Mouse (Mus musculus) cerebellum, adult 11-12 months (tissue): ENCODE data around the gene Gal3st2.
"Not testable (repeated sequence)": the region's sequence is repeated elsewhere in the genome, so short reads cannot be mapped to it uniquely, and the experiment has no call there.

Source experiments
- DNase-seq: peaks from one replicate; pipeline ENCODE4 v3.0.0; 2022

Gal3st2 gene

GRCm38 (mm10) chr1:93871594-93872105, 10.5 kb downstream of the Gal3st2 start:
- not testable (repeated sequence) for DNase-seq

DNA sequence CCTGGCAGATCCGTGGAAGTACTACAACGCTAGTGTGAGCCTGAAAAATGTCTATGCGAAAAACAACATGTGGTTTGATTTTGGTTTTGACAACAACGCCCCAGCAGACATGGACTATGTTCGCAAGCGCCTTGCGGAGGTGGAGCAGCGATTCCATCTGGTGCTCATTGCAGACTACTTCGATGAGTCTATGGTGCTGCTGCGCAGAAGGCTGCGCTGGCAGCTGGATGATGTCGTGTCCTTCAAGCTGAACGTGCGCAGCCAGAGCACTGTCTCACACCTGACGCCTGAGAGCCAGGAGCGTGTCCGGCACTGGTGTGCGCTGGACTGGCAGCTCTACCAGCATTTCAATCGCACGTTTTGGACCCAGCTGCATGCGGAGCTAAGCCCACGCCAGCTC, 13.3 kb downstream of the Gal3st2 start:
- not testable (repeated sequence) for DNase-seq

- DNase-seq = not testable (repeated sequence)
These were observed 20.7 kb downstream of the Gal3st2 start for GRCm38 (mm10) chr1:93881778-93882177.

DNA sequence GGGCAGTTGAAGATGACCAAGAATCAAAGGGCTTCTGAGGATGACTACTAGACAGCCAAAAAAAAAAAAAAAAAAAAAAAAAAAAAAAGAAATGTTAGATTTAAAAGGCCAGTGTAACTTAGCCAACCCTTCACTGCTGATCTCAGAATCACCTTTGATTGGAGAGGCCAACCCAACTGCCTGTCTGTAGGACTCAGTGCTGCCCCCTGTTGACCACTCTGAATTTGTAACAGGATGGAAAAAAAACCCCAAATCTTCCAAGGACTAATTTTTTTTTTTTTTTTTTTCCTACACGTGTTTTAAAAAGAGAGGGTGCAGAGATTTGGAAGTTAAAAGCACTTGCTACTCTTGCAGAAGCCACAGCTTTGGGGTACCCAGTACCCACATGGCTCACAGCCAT, 29.8 kb downstream of the Gal3st2 start:
- DNase-seq = not testable (repeated sequence)

DNA sequence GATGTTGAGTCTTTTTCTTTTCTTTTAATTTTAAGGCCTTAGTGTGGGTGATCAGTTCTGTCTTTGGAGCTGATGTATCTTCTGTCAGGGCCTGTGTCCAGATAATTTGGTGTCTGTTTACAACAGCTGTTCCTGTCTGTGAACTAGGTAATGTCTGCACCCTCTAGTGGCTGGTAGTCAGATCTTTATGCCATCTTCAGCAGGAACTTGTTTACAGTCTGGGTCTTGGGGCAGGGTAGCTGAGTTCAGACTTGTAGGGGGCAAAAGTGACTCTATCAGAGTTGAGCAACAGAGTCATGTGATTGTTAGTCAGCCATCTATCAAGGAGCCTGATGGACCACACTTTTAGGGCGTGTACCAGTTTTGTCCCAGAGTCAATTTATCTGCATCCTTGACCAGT, 36.3 kb downstream of the Gal3st2 start:
- not testable (repeated sequence) for DNase-seq

GRCm38 (mm10) chr1:93901291-93901690, 40.2 kb downstream of the Gal3st2 start:
- DNase-seq = not testable (repeated sequence)

DNA sequence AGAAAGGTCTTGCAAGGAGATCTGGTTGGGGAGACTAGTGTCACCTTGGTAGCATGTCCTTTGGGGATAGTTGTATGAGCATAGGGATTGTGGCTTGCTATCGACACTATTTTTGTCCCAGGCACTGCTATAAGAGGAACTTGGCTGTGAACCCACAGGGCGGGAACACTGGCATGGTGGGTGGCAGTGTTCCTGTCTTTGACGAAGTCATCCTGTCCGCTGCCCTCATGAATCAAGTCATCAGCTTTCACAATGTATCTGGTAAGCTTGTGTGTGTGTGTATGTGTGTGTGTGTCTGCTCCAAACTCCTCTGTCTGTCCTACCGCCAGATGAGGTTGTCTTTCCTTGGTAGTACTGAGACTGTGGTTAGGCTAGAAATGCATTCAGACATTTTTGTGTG, 45.6 kb downstream of the Gal3st2 start:
- not testable (repeated sequence) for DNase-seq

GRCm38 (mm10) chr1:93908977-93909586, 48.0 kb downstream of the Gal3st2 start:
- not testable (repeated sequence) for DNase-seq

GRCm38 (mm10) chr1:93911877-93912276, 50.8 kb downstream of the Gal3st2 start:
- not testable (repeated sequence) for DNase-seq

DNA sequence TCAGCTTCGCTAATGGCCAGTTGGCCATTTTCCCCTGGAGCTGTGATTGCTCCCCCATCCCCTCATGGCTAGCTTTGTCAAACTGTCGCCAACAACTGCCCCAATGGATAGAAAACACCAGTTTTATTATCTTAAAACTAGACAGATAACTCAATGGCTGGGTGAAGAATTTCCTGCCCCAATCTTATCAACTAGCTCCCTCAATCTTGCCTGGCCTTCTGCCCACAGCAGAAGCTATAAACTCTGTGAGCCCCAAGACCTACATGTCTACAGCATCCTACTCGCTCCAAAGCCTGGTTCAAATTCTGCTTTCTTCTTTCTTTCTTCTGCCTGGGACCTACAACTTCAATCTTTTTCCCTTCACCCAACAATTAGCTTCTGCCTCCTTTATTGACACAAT, 56.1 kb downstream of the Gal3st2 start:
- DNase-seq = not testable (repeated sequence)

DNA sequence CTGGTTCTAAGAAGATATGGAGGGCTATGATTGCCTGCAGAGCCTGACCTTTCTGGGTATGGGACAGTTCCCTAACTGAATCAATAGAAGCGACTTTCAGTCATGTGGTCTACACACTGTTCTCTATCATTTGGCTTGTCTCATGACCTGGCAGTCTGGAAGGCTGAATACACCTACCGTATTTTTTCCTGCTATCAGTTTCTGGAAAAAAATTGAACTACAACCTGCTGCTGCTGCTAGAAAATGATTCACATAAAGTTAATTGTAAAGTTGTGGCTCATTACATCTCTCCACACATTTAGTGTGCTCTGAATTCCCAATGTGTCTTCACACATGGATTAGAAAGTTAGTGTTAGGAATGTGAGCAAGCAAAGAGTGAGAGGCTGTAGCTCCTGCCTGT, 56.9 kb downstream of the Gal3st2 start, which contains the start of gene Gal3st2b:
TSS of gene Gal3st2b (plus strand) at position 301 of the 400 bp plus-strand sequence.
- DNase-seq = not testable (repeated sequence)

- DNase-seq = not testable (repeated sequence)
These were observed 57.7 kb downstream of the Gal3st2 start for GRCm38 (mm10) chr1:93918775-93919174.

GRCm38 (mm10) chr1:93919321-93919720, 58.2 kb downstream of the Gal3st2 start:
- DNase-seq = not testable (repeated sequence)

- not testable (repeated sequence) for DNase-seq
These were observed 61.5 kb downstream of the Gal3st2 start for GRCm38 (mm10) chr1:93922609-93923008.

DNA sequence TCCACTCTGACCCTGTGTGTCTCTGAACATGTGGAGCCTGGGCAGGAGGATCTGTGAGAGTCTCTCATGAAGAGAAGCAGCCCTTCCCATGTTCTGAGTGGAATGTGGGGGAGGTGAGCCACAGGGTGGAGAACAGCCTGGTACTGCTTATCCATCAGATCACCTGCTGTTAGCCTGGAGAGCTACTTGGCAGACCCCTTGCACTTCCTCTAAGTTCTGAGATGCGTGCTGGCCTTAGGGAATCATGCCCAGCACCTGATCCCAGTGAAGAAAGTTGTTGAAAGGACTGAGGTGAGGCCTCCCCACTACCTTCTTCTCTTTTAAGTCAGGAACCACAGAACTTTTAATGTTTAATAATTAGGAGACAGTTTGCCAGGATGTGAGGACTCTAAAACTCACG, 62.0 kb downstream of the Gal3st2 start:
- not testable (repeated sequence) for DNase-seq
